Mouse (Mus musculus) liver, postnatal 0 days (tissue): ENCODE data around the gene Uqcc3.
"Not testable (repeated sequence)": the region's sequence is repeated elsewhere in the genome, so short reads cannot be mapped to it uniquely, and the experiment has no call there.

Source experiments
- CTCF ChIP-seq: sonication (generic); IDR thresholded peaks from 2 replicates; pipeline ENCODE4 v1.5.1; 2016; ENCODE audit warnings: antibody characterized with exemption, low read depth
- EP300 ChIP-seq: IDR thresholded peaks from 2 replicates; pipeline ENCODE4 v1.6.1; 2016; ENCODE audit warnings: antibody characterized with exemption, low read depth, mild to moderate bottlenecking

- not testable (repeated sequence) for TF ChIP-seq EP300, CTCF
Observed at GRCm38 (mm10) chr19:8836327-8836726, 44.4 kb downstream of the Uqcc3 start.
